Mouse (Mus musculus): Measurements from ENCODE around the gene Noxo1. TPM values are rescaled to one million over a fixed set of nuclear protein-coding genes. Genes with fewer than 3 reads are reported as not detected.
A peak's percentile ranks its signal among the peaks of the same experiment; 100 is the strongest.
"Not testable (repeated sequence)": the region's sequence is repeated elsewhere in the genome, so short reads cannot be mapped to it uniquely, and the experiment has no call there.

Gene Noxo1
- total RNA-seq, 2 experiments from 2014 or later: 3.3 to 3.4 TPM

DNA sequence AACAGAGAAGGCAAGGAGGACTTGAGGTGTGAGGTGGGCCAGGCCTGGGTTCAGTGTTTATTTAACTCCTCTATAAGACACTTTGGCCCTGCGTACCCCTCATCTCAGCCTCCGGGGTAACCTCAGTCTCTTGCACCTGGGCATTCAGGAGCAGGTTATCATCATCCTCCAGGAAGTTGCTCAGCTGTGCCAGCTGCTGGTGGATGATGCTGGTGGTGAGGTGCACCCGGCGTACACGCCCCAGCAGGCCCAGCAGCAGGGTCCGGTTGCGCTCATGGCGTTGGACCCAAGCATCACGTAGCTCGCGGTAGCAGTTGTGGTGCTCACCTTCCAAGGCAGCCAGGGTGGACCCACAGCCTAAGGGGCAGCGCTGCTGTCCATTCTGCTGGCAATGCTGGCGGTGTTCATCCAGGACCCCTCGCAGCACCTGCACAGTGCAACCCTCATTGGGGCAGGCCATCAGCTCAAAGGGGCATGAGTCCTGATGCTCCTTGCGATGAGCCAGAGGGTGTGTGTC lies 20.2 kb downstream of the Noxo1 start:
- no peak overlapping the region for H3K4me3 ChIP-seq
- no peak overlapping the region for H3K27ac ChIP-seq
- no peak for TF ChIP-seq CTCF (conservative IDR thresholded peaks at IDR 0.05)
- DNase-seq (ENCODE audit: low spot score in 2 of 2): no peak

DNA sequence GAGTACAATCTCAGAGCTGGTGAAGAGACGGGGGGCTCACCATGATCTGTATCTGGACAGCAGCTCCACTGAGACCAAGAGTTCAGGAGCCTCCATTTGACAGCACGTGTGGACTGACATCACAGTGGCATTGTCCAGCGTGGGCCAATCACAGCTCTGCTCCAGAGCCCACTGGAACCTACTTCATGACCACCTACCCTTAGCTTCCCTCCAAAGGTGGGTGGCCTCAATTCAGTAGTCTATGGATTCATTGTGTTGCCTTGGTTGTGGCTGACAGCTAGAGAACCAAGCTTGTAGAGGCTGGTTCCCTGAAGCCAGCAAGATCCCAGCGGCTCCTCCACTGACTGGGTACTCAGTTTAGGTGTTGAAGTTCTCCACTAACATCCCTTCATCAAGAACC lies 21.9 kb downstream of the Noxo1 start, which contains the start of the genes Rnf151 and Rps2:
Gene Rnf151, minus strand, starts transcription at position 121 of the 400 bp plus-strand sequence.
Gene Rps2, plus strand, starts transcription at position 174 of the 400 bp plus-strand sequence.
- Histone ChIP-seq H3K27ac (no peak within 1 kb of the TSS), H3K4me3 (peak within 1 kb of the TSS; percentile 76)
- TF ChIP-seq CTCF (conservative IDR thresholded peaks at IDR 0.05): no peak
- no peak for DNase-seq (ENCODE audit: low spot score in 2 of 2)

DNA sequence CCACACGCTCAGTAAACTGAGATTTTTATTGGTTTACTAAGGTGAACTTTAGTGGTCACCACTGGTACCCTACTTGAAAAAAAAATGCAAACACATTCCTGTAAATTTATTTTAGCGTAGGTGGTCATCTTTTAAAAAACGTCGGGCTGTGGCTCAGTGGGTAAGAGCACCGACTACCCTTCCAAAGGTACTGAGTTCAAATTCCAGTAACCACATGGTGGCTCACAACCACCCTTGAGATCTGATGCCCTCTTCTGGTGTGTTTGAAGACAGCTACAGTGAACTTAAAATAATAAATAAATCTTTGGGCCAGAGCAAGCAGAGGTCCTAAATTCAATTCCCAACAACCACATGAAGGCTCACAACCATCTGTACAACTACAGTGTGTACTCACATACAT lies 22.9 kb downstream of the Noxo1 start:
- Histone ChIP-seq H3K4me3 (peak overlapping the region; percentile 76), H3K27ac (peak overlapping the region; percentile 88; the same call in 1 of the 2 replicates)
- TF ChIP-seq CTCF (conservative IDR thresholded peaks at IDR 0.05): peak; percentile 45
- not testable (repeated sequence) for DNase-seq (ENCODE audit: low spot score in 2 of 2)

DNA sequence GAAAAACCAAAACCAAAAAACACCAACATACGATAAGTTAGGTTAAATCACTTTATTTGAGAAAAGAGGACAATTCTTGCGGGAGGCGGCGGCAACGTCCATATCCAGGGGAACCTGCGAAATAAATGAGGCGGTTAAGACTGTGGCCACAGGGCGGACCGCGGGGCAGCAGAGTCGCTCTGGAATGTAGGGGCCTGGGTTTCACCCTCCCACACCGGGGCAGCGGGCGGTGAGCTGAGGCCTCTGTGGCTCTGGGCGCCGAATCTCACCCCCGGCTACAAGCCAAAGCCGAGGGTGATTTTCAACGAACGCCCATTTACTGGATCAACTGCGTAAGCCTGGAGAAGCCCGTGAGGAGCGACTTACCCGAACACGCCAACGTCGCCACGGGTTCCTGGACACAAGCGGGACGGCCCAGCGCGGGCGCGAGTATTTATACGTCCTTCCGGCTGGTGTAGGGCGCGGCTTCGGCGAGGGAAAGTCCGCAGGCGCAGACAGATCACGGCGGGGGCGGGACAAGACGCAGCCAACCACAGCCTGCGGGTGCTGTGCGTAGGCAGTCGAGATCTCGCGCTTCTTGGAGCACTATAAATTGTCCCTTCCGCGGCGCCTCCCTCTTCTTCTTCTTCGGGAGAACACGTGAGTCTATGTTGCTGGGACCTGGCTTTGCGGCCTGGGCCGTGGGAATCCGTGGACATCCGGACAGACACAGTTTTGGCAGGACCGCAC lies 23.6 kb downstream of the Noxo1 start:
- peak; percentile 98 to 99 for DNase-seq (ENCODE audit: low spot score in 2 of 2)
- Histone ChIP-seq H3K4me3 (peak overlapping the region; percentile 76), H3K27ac (peak overlapping the region; percentile 88)
- TF ChIP-seq CTCF (conservative IDR thresholded peaks at IDR 0.05): no peak

DNA sequence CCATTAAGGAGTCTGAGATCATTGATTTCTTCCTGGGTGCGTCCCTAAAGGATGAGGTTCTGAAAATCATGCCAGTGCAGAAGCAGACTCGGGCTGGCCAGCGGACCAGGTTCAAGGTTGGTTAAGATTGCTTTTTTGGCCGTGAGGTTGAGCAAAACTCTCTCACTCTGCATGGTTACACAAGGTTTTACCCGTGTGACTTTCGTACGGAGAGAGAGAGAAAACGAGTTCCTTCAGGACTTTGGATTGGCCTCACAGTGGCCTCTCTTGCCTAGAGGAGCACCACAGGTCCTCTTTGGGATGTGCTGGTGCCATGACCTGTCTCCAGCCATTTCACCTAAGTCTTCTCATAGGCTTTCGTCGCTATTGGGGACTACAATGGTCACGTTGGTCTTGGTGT lies 24.6 kb downstream of the Noxo1 start:
- not testable (repeated sequence) for DNase-seq (ENCODE audit: low spot score in 2 of 2)
- peak overlapping the region; percentile 83 for H3K27ac ChIP-seq
- H3K4me3 ChIP-seq: peak overlapping the region; percentile 76

DNA sequence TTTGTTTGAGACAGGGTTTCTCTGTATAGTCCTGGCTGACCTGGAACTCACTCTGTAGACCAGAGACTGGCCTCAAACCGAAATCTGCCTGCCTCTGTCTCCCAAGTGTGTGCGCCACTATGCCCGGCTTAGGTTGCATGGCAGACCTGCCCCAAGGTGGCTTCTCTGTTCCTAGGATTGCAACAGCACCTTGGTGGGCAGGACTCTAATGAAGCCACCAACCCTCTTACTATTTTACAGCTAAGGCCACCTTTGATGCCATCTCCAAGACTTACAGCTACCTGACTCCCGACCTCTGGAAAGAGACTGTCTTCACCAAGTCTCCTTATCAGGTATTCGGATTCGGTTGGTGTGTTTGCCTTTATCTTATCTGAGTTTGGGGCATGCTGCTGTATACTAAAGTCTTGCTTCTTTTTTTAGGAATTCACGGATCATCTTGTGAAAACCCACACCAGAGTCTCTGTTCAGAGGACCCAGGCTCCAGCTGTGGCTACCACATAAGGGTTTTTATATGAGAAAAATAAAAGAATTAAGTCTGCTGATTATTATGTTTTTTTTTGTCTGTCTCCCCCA lies 25.4 kb downstream of the Noxo1 start:
- H3K4me3 ChIP-seq: peak overlapping the region; percentile 31
- not testable (repeated sequence) for DNase-seq (ENCODE audit: low spot score in 2 of 2); H3K27ac ChIP-seq

DNA sequence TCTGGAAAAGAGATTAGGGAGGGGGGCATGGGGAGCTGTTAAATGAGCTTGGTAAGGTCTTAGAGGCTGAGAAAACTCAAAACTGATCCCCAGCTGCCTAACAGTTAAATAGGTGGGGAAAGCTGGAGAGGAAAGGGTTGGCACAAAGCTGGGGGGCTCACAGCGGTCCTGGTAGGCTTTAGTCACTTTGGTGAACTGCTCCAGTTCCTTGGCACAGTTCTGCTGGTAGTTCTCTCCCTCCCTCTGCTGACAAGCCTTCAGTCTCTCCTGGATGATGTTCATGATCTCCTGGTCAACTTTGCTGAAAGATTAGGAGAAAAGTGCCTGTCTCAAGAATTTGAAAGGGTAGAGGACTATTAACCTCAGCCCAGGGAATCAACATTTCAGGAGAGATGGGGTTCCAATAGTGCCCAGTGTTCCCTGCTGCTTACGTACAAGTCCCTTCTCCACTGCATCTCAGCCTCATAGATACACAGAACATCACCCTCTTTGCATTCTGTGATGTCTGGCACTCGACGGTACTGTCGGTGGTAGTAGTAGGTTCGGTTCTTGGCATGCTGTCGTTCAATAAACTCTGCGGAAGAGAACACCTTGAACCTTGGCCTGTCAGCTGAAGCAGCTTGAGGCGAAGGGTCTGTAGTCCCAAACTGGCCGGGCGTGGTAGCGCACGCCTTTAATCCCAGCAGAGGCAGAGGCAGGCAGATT lies 26.3 kb downstream of the Noxo1 start:
- peak overlapping the region; percentile 8; the same call in 1 of the 2 replicates for H3K4me3 ChIP-seq
- no peak overlapping the region for H3K27ac ChIP-seq
- no peak for DNase-seq (ENCODE audit: low spot score in 2 of 2)
- no peak for TF ChIP-seq CTCF (conservative IDR thresholded peaks at IDR 0.05)

DNA sequence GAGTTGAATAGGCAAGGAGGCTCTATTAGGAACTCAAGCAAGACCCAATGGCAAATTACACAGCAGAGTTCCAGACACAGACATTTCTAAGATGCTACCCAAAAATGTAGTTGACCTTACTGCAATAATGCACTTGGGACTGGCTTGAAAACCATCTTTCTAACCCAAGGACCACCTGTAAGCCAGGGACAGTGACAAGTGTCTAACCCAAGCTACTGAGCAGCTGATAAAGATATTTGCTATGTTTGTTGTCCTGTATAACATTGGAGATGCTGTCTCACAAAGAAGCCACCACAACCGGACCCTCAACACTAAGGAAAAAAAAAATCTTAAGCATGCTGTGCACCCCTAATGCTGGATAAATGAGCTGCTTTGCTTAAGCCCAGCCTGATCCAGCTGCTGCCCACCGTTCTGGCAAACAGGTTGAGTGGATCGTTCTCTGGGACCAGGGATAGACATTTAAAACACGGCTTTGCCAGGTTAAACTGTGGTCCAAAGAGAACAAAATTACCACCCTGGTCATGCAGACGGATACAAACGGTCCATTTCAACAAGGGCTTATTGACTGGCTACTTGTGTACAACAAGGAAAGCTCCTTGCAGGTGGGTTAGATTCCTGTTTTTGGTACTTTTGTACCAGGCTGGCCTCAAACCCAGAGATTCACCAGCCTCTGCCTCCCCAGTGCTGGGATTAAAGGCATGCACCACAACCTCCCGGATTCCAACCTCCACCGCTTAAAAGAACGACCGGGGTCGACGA lies 27.3 kb downstream of the Noxo1 start:
- Histone ChIP-seq H3K27ac (peak overlapping the region; percentile 98), H3K4me3 (peak overlapping the region; percentile 98)
- no peak for DNase-seq (ENCODE audit: low spot score in 2 of 2)

DNA sequence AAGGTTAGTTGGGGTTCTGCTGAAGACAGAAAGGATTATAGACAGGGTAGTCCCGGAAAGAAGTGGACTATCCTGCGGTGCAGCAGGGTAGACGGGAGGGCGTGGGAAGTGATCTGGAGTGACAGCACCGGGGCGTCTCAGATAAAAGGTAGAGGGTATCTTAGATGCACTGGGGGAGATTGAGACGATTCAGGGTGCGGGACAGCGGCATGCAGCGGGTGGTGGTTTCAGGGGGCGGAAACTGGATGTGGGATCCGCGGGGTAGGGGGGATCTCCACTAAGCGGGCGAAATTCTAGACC lies 27.8 kb downstream of the Noxo1 start:
- no peak for TF ChIP-seq CTCF (conservative IDR thresholded peaks at IDR 0.05)
- Histone ChIP-seq H3K4me3 (peak overlapping the region; percentile 98), H3K27ac (peak overlapping the region; percentile 98)
- DNase-seq (ENCODE audit: low spot score in 2 of 2): no peak

More for the DNA sequence above, 27.3 kb downstream of the Noxo1 start:
- TF ChIP-seq CTCF (conservative IDR thresholded peaks at IDR 0.05): no peak

DNA sequence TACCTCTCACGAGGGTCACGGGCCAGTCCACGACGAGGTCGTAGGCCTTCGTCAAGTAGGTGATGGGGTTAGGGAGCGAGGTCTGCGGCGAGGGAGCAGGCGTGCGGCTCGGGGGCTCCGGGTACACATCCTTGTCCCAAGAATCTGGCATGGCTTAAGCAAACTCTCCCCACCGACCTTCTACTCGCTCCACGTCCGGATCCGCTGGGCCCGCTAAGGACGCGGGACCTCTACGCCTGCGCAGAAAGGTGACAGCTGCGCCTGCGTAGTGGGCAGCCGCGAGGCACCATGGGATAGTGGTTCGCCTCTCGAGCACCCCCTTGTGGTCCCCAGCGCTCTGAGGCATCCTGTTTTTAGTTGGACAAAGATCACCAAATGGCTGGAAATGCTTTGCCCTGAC lies 28.1 kb downstream of the Noxo1 start, which contains the start of gene Ndufb10:
Gene Ndufb10, minus strand, starts transcription at position 295 of the 400 bp plus-strand sequence.
- H3K27ac ChIP-seq: peak within 1 kb of the TSS; percentile 98
- peak; percentile 94 to 99 for DNase-seq (ENCODE audit: low spot score in 2 of 2)
- peak; percentile 95 for TF ChIP-seq CTCF (conservative IDR thresholded peaks at IDR 0.05)

DNA sequence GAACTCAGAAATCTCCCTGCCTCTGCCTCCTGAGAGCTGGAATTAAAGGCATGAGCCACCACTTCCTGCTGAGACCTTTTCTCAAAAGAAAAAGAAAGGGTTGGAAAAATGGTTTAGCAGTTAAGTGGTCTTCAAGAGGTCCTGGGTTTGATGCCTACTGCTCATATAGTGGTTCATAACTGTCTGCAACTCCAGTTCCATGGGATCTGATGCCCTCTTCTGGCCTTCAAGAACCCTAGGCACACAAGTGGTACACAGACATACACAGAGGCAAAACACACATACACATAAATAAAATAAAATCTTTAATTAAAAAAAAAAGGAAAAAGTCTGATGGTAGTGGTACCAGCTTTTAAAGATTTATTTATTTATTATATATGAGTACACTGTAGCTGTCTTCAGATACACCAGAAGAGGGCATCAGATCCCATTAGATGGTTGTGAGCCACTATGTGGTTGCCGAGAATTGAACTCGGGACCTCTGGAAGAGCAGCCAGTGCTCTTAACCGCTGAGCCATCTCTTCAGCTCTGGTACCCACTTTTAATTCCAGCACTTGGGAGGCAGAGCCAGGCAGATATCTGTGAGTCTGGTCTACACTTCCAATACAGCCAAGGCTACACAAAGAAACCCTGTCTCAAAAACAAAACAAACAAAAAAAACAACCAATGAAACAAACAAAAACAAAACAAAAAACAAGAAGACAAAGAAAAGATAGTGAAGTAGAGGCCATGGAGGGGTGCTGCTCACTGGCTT lies 29.8 kb downstream of the Noxo1 start:
- DNase-seq (ENCODE audit: low spot score in 2 of 2): no peak
- H3K4me3 ChIP-seq: no peak overlapping the region

More for the DNA sequence above, 28.1 kb downstream of the Noxo1 start, which contains the start of gene Ndufb10:
- peak within 1 kb of the TSS; percentile 98 for H3K4me3 ChIP-seq

DNA sequence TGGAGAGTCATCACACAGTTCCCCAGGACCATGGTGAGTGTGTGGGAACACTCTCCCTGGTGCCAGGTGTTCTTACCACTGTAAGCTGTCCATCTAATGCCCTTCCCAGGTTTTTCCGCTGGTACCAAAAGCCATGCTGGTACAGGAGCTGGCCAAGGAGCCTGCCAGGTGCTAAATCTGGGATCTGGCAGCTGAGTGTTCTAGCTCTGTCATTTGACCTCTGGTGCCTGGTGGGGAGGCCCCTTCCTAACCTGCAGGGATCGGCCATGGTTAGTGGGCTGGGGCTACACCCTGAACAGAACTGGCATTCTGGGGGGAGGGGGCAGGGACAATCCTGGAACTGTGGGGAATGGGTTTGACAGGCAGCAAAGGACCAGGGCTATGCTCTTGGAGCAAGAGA lies 31.6 kb downstream of the Noxo1 start, which contains the start of gene Rpl3l:
Gene Rpl3l, plus strand, starts transcription at position 203 of the 400 bp plus-strand sequence.
- Histone ChIP-seq H3K27ac (no peak within 1 kb of the TSS), H3K4me3 (no peak within 1 kb of the TSS)
- TF ChIP-seq CTCF (conservative IDR thresholded peaks at IDR 0.05): no peak
- DNase-seq (ENCODE audit: low spot score in 2 of 2): no peak

More for the DNA sequence above, 29.8 kb downstream of the Noxo1 start:
- H3K27ac ChIP-seq: no peak overlapping the region
- TF ChIP-seq CTCF (conservative IDR thresholded peaks at IDR 0.05): peak; percentile 50
